Mouse (Mus musculus) intestine, embryonic 16.5 days (tissue): ENCODE measurements at regions not wholly inside any gene's neighbourhood (a gene's known extent, or its start where the extent isn't known, plus 50 kb on each side); places are given as distances from the start of the nearest gene placed in this dataset.
A peak's percentile ranks its signal among the peaks of the same experiment; 100 is the strongest.

Source experiments
- ATAC-seq: fragments of 200-750 bp; cut with Nextera tagmentation; 2 replicates; pipeline ENCODE4 v1.8.0; 2017; ENCODE audit warnings: moderate TSS enrichment, moderate library complexity
- H3K27ac ChIP-seq: fragments of 300-500 bp; sonication (generic); 2 replicates; pipeline ENCODE4 v1.5.1; 2014; ENCODE audit warnings: mild to moderate bottlenecking, low read length
- H3K27me3 ChIP-seq: fragments of 300-500 bp; sonication (generic); replicated peaks from 2 replicates; pipeline ENCODE4 v1.6.1; 2014; ENCODE audit warnings: low read length, control low read depth, mixed read lengths; ENCODE audit not compliant: control insufficient read depth, insufficient read depth
- H3K36me3 ChIP-seq: fragments of 300-500 bp; sonication (generic); 2 replicates; pipeline ENCODE4 v1.6.1; 2014; ENCODE audit warnings: low read length, control low read depth; ENCODE audit not compliant: control insufficient read depth, insufficient read depth
- H3K4me1 ChIP-seq: fragments of 300-500 bp; sonication (generic); 2 replicates; pipeline ENCODE4 v1.6.1; 2014; ENCODE audit warnings: low read length, control low read depth, mixed read lengths; ENCODE audit not compliant: control insufficient read depth, insufficient read depth
- H3K4me2 ChIP-seq: fragments of 300-500 bp; sonication (generic); 2 replicates; pipeline ENCODE4 v1.6.1; 2014; ENCODE audit warnings: low read depth, low read length, control low read depth
- H3K4me3 ChIP-seq: fragments of 300-500 bp; sonication (generic); 2 replicates; pipeline ENCODE4 v1.5.1; 2014; ENCODE audit warnings: mild to moderate bottlenecking, low read length
- H3K9ac ChIP-seq: fragments of 300-500 bp; sonication (generic); 2 replicates; pipeline ENCODE4 v1.6.1; 2014; ENCODE audit warnings: low read depth, low read length
- H3K9me3 ChIP-seq: fragments of 300-500 bp; sonication (generic); 2 replicates; pipeline ENCODE4 v1.6.1; 2016; ENCODE audit warnings: low read length, control low read depth; ENCODE audit not compliant: control insufficient read depth
- WGBS: fragments of 180-500 bp; shearing (Covaris S2); extraction: QIAGEN DNeasy Blood & Tissue Kit; methylation state at CpG from one replicate; pipeline ENCODE4 v1.1.7; 2014; 5-methylcytosine and 5-hydroxymethylcytosine counted together

- ATAC-seq: no peak
- Histone ChIP-seq H3K9ac (no peak overlapping the region), H3K4me3 (no peak overlapping the region), H3K27me3 (no peaks in the 10 kb centered on the region), H3K36me3 (no peaks in the 10 kb centered on the region), H3K4me1 (no peaks in the 10 kb centered on the region), H3K27ac (no peak overlapping the region), H3K9me3 (no peaks in the 10 kb centered on the region), H3K4me2 (no peak overlapping the region)
- 29% methylated on average over 3 of the region's 3 CpGs for WGBS
These were observed 382.3 kb upstream of the Nr2f2 start for GRCm38 (mm10) chr7:70748884-70749283.

- no peaks in the 10 kb centered on the region for H3K36me3 ChIP-seq
- no peaks in the 10 kb centered on the region for H3K9me3 ChIP-seq
- no peaks in the 10 kb centered on the region for H3K4me1 ChIP-seq
- 72% methylated on average over 8 of the region's 8 CpGs for WGBS
- no peak for ATAC-seq
- no peak overlapping the region for H3K4me2 ChIP-seq
- H3K4me3 ChIP-seq: no peak overlapping the region
- no peak overlapping the region for H3K9ac ChIP-seq
- no peak overlapping the region for H3K27ac ChIP-seq
- no peaks in the 10 kb centered on the region for H3K27me3 ChIP-seq
These were observed 381.8 kb upstream of the Nr2f2 start for GRCm38 (mm10) chr7:70748345-70748744.

- no peaks in the 10 kb centered on the region for H3K27me3 ChIP-seq
- H3K4me1 ChIP-seq: no peaks in the 10 kb centered on the region
- ATAC-seq: no peak
- H3K27ac ChIP-seq: no peak overlapping the region
- H3K9me3 ChIP-seq: no peaks in the 10 kb centered on the region
- no peak overlapping the region for H3K4me2 ChIP-seq
- WGBS: 64% methylated on average over 18 of the region's 18 CpGs
- no peak overlapping the region for H3K4me3 ChIP-seq
- H3K36me3 ChIP-seq: no peaks in the 10 kb centered on the region
- no peak overlapping the region for H3K9ac ChIP-seq
These were observed 377.8 kb upstream of the Nr2f2 start for GRCm38 (mm10) chr7:70744296-70744695.

GRCm38 (mm10) chr7:70735591-70735990 lies 369.1 kb upstream of the Nr2f2 start:
- no peaks in the 10 kb centered on the region for H3K4me1 ChIP-seq
- no peak overlapping the region for H3K27ac ChIP-seq
- no peak overlapping the region for H3K4me2 ChIP-seq
- ATAC-seq: no peak
- WGBS: 94% methylated on average over 2 of the region's 2 CpGs
- H3K9me3 ChIP-seq: no peaks in the 10 kb centered on the region
- no peak overlapping the region for H3K9ac ChIP-seq
- H3K27me3 ChIP-seq: no peaks in the 10 kb centered on the region
- no peak overlapping the region for H3K4me3 ChIP-seq
- no peaks in the 10 kb centered on the region for H3K36me3 ChIP-seq

- no peak for ATAC-seq
- Histone ChIP-seq H3K4me1 (0 out of 2 replicates have a peak, but pooled peaks cover 2% of the 10 kb centered on the region), H3K27me3 (no peaks in the 10 kb centered on the region), H3K4me3 (no peak overlapping the region), H3K9ac (no peak overlapping the region), H3K9me3 (no peaks in the 10 kb centered on the region), H3K27ac (no peak overlapping the region), H3K36me3 (no peaks in the 10 kb centered on the region), H3K4me2 (no peak overlapping the region)
These were observed 367.0 kb upstream of the Nr2f2 start for GRCm38 (mm10) chr7:70733501-70733900.

GRCm38 (mm10) chr7:70729896-70730295 lies 363.4 kb upstream of the Nr2f2 start:
- Histone ChIP-seq H3K27me3 (no peaks in the 10 kb centered on the region), H3K4me1 (0 out of 2 replicates have a peak, but pooled peaks cover 2% of the 10 kb centered on the region), H3K4me2 (no peak overlapping the region), H3K9ac (no peak overlapping the region), H3K36me3 (no peaks in the 10 kb centered on the region), H3K9me3 (no peaks in the 10 kb centered on the region), H3K27ac (no peak overlapping the region), H3K4me3 (no peak overlapping the region)
- ATAC-seq: no peak
- 75% methylated on average over 8 of the region's 8 CpGs for WGBS

- 67% methylated on average over 18 of the region's 18 CpGs for WGBS
- Histone ChIP-seq H3K9ac (no peak overlapping the region), H3K4me2 (peak overlapping the region; percentile 10; the same call in 1 of the 2 replicates), H3K9me3 (no peaks in the 10 kb centered on the region), H3K4me3 (no peak overlapping the region), H3K36me3 (no peaks in the 10 kb centered on the region), H3K27ac (no peak overlapping the region), H3K4me1 (no peaks in the 10 kb centered on the region), H3K27me3 (no peaks in the 10 kb centered on the region)
- ATAC-seq: no peak
These were observed 351.7 kb upstream of the Nr2f2 start for GRCm38 (mm10) chr7:70718149-70718765.

GRCm38 (mm10) chr7:70717608-70718007 lies 351.1 kb upstream of the Nr2f2 start:
- no peak overlapping the region for H3K4me3 ChIP-seq
- no peaks in the 10 kb centered on the region for H3K4me1 ChIP-seq
- no peaks in the 10 kb centered on the region for H3K27me3 ChIP-seq
- H3K9ac ChIP-seq: no peak overlapping the region
- no peak overlapping the region for H3K27ac ChIP-seq
- H3K4me2 ChIP-seq: no peak overlapping the region
- no peaks in the 10 kb centered on the region for H3K36me3 ChIP-seq
- 86% methylated on average over 3 of the region's 3 CpGs for WGBS
- H3K9me3 ChIP-seq: no peaks in the 10 kb centered on the region
- ATAC-seq: no peak

- no peak for ATAC-seq
- 71% methylated on average over 4 of the region's 4 CpGs for whole genome bisulfite sequencing
- Histone ChIP-seq H3K36me3 (no peaks in the 10 kb centered on the region), H3K9ac (no peak overlapping the region), H3K27me3 (no peaks in the 10 kb centered on the region), H3K4me2 (no peak overlapping the region), H3K27ac (no peak overlapping the region), H3K4me1 (no peaks in the 10 kb centered on the region), H3K4me3 (no peak overlapping the region), H3K9me3 (no peaks in the 10 kb centered on the region)
These were observed 350.4 kb upstream of the Nr2f2 start for GRCm38 (mm10) chr7:70716811-70717458.

- no peak overlapping the region for H3K4me3 ChIP-seq
- no peak overlapping the region for H3K9ac ChIP-seq
- H3K4me1 ChIP-seq: no peaks in the 10 kb centered on the region
- ATAC-seq: no peak
- H3K36me3 ChIP-seq: no peaks in the 10 kb centered on the region
- no peak overlapping the region for H3K27ac ChIP-seq
- no peak overlapping the region for H3K4me2 ChIP-seq
- no peaks in the 10 kb centered on the region for H3K27me3 ChIP-seq
- WGBS: 84% methylated on average over 6 of the region's 6 CpGs
- H3K9me3 ChIP-seq: no peaks in the 10 kb centered on the region
These were observed 345.6 kb upstream of the Nr2f2 start for GRCm38 (mm10) chr7:70712141-70712540.
